Mouse (Mus musculus) regulatory T cell (primary cell): ENCODE measurements around the gene B230118H07Rik.
"Not testable (repeated sequence)": the region's sequence is repeated elsewhere in the genome, so short reads cannot be mapped to it uniquely, and the experiment has no call there.

Source experiments
- in situ Hi-C: fragments of 300-600 bp; cut with MboI, MseI; formaldehyde crosslinking; loops from one replicate; pipeline ENCODE4 v1.15.1; 2025; ENCODE audit warnings: high pct_unique_total_duplicates

The B230118H07Rik gene

DNA sequence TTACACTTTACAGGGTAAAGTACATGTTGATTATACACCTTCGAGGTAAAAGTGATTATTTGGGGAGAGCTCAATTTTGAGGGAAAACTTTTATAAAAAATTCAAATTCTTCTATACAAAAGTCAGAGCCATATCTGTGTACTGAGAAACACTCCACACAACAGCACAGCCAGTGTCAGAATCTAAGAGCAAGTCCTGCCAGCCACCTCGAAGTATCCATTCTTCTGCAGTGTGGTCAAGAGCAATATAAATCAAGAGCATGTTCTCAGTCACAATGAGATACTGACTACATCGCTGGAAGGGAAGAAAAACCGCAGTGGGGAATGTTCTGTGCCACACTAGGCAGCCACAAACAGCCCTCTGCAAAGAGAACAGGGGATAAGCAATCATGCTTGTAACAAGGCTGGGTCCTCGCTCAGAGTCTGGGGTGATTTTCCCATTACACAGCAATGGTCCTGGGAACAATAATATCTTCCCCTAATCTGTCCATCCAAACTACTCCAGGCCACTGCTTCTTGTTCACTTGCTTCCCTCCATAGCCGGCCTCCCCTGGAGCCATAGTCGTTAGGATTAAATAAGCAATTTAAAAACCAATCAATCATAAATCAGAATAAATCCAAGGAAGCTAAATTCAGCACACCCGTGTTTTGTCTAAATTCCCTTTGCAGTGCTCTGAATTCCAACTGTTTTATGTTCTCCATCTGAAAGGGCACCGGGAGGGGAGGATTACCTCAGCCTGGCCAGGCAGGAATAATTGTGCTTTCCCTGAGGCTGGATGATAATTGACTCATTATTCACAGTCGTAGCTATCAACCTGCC, 57.1 kb downstream of the B230118H07Rik start:
- in situ Hi-C loops = no loop called here

DNA sequence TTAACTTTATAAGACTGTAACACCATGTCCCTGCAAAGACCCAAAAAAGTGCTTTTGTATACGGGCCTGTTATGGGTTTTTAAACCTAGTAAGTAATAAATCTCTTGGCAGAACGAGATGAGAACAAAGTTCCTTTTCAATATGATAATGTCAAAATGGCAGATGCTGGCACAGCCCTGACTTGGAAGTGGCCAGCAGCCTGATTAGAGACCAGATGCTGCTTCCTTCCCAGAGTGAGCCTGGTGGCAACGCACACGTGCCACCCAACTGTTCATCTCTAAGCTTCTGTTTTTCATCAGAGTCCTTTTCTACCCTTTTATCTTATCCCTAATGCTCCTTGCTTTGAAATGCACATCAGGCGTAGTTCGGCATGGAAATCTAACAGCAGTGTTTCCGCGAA, 58.0 kb downstream of the B230118H07Rik start:
- in situ Hi-C loops = no loop called here

DNA sequence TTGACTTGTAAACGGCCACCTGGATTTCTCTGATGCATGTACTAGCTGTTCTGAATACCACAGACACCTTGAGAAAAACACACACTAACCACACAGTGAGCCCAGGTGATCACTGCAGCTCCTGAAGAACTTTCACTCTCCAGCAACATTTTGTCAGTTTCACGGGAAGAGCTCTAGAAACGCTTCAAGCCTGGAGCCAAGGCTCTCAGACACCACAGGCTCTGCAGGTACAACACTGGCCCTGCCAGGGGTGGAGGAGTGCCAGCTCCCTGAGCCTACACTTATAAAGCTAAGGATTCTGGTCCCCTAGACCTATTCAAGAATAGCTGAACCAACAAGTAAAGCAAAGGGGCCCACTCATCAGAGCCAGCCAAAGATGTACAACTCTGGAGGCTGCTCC, 67.9 kb downstream of the B230118H07Rik start:
- in situ Hi-C loops = no loop called here

DNA sequence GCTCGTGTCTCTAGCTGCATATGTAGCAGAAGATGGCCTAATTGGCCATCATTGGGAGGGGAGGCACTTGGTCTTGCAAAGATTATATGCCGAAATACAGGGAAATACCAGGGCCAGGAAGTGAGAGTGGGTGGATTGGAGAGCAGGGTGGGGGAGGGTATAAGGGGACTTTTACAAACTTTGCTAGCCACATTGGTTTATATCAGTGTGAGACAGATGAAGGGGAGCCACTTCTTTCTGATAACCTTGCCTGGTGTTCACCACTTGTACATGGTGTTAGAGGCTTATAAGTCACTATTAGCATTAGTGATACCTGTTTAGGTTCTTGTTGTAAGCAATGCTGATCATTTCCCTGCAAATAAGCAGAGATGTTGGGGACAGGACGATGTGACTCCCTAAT, 68.4 kb downstream of the B230118H07Rik start:
- in situ Hi-C loops = no loop called here

DNA sequence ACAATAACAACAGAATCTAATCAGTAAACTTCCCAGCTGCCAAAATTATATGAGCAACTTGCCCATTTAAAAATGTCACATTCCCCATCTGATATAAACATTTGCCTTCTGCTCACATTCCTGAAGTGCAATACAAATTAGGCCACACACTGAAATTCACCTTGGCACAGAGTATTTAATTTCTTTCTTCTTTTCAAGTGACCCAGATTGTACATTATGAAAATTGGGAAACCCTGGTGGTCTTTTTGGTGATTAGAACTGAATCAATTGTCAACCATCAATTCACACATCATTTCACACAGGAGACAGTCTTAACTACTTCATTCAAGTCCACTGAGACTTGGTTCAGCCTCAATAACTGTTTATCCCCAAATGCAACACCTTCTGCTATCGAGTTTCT, 68.9 kb downstream of the B230118H07Rik start:
- in situ Hi-C loops = no loop called here

DNA sequence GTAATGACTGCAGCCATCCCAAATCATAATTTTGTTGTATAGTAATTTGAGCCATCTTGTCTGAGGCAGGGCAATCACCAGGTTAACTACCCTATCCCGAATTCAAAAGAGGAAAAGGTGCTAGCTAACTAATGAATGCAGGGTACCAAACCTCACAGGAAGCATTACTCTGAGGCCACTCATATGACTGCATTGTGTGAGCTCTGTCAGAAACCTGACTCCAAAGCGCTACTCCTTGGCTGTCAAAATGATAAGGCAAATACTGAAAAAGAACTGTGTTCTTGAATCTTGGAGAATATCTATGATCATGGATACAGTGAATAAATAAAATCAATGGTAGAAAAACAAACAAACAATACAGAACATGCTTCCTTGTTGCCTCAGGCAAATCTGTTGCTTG, 69.3 kb downstream of the B230118H07Rik start:
- in situ Hi-C loops = no loop called here

DNA sequence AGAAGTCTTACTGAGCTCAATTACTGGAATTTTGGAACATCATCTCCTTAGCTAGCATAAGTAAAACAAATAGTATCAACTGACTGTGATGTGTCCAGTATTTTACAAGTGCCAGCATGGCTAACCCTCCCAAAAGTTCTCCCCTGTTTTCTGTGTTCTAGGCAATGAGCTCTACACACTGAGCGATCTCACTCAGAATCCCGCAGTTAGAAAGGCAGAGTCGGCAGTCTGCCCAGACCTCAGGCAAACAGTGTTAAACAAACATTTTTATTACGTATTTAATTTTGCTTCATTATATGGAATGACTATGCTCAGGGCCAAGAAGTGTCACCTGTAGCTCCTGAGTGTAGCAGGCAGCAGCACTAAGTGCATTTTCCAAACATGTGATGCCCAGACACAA, 72.1 kb downstream of the B230118H07Rik start:
- in situ Hi-C loops = no loop called here

DNA sequence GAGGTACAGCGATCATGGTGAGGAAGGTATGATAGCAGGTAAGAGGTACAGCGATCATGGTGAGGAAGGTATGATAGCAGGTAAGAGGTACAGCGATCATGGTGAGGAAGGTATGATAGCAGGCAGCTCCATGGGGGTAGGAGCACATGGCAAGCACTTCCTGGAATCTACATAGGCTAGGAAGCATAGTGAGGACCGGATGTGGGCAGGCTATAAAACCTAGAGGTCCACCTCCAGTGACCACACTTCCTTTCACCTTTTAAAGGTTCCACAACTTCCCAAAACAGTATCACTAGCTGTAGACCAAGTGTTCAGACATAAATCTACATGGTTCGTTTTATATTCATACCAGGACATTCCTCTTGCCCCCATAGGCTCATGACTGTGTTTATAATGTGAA, 80.1 kb downstream of the B230118H07Rik start:
- in situ Hi-C loops = no loop called here

DNA sequence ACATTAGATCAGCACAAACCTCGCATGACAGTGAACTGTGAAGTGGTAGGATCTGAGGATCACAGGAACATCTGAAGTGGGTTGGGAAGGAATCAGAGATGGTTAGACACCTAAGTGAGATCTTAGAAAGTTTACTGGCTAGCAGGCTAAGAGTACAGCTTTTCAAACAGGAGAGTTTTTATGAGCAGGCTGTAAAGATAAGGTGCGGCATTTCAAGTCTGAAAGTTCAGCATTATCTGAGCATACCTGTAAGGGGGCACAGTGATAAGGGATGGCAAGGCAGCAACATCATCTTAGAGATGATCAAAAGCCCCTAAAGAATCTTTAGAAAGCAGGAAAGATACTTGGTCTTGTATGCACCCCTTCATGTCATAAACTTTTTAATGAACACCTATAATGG, 81.8 kb downstream of the B230118H07Rik start:
- in situ Hi-C loops = no loop called here

DNA sequence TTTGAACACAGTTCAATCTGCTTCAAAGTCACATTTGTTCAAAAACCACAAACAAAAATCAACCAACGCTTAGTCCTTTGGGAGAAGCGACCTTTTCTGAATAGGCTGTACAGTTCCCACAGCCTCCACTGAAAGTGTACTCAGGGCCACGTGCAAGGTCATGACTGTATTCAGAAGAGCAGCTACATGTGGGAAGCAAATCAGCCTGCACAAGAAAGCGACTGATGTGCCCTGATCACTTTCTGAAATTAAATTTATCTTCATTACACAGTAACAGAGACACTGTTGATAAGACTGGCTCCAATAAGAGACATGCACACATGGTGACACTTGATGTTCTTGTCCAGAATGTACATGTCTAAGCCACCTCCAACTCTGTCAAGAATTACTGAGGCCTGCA, 85.6 kb downstream of the B230118H07Rik start:
- in situ Hi-C loops = no loop called here

DNA sequence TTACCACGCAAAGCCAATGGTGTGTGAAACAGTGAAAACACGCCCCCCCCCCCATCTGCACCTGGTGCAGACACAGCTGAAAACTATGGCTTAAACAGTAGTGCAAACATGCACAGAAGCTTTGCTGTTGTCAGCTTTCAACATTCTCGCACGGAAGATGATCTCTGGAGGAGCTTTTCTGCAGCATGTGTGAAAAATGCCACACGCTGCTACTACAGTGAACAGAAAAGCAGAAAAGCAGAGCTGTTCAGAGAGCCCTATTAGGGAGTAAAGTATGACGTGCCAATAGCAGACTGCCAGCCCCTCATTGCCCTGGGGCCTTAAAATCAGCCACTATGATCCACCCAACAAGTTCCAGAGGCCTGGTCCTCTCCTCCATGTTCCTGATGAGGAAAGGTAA, 86.1 kb downstream of the B230118H07Rik start:
- in situ Hi-C loops = no loop called here

DNA sequence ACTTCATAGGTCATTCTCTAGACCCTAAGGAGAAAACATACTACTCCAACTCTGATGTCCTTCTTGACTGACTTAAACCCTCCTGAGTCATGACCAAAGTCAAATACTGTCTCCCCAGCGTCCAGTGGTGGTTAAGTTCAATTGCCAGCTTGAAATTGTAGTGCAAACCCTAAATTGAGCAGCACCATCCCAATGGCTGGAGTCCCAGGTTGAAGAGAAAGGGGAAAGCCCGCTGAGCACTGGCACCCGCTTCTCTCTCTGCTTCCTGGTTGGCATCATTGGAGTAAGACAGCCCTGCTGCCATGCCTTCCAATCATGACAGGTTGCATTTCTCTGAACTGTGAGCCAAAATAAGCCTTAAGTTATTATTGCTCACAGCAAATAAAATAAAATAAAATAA, 89.9 kb downstream of the B230118H07Rik start:
- in situ Hi-C loops = no loop called here

DNA sequence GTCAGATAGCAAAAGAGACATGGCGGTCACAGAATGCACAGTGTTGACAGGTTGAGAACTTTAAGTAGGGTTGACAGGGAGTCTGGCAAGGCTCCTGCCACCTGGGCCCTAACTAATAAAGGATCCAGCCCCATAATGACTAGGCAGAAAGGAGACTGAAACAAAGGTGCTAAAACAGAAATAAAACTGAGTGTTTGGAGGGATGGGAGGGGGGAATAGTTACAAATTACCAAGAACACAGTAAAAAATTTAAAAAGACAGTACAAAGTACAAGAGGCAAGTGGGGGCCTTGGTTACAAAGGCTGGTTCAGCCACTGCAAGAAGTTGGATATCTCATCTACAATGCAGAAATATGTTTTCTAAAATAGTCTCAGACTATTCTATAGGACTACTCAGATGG, 93.4 kb downstream of the B230118H07Rik start:
- in situ Hi-C loops = no loop called here

DNA sequence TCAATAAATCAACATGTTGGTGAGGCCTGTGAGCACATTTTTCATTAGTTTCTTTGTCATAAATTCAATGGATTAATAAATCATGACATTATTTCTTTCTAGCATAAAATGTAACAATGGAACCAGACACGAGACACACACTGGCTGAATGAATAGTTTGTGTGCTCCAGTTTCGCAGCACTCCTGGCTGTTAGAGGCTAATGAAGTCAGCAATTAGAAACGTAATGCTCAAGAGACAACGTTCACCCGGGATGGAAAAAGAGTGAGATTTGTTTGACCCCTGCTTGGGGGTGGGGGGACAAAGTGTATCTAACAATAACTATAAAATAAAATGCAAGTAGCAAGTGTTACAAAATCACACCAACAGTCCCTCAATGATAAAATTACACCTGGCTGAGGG, 95.5 kb downstream of the B230118H07Rik start:
- in situ Hi-C loops = no loop called here

DNA sequence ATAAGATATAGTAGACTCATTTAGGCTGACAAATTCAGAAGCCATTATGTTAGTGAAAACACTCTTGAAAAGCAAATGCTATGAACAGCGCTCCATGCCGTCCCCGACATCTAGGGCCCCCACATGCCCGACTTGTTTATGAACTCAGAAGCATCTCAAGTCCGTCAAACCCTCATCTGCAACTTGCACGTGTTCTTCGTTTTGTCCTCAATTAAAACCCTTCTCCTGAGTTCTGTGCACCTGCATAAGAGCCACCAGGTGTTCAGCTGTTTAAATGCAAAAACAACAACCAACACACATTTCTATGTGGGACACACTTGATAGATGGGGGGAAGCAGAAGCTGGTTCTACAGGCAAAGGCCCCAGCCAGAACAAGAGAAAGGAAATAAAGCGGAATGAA, 97.0 kb downstream of the B230118H07Rik start:
- in situ Hi-C loops = no loop called here

DNA sequence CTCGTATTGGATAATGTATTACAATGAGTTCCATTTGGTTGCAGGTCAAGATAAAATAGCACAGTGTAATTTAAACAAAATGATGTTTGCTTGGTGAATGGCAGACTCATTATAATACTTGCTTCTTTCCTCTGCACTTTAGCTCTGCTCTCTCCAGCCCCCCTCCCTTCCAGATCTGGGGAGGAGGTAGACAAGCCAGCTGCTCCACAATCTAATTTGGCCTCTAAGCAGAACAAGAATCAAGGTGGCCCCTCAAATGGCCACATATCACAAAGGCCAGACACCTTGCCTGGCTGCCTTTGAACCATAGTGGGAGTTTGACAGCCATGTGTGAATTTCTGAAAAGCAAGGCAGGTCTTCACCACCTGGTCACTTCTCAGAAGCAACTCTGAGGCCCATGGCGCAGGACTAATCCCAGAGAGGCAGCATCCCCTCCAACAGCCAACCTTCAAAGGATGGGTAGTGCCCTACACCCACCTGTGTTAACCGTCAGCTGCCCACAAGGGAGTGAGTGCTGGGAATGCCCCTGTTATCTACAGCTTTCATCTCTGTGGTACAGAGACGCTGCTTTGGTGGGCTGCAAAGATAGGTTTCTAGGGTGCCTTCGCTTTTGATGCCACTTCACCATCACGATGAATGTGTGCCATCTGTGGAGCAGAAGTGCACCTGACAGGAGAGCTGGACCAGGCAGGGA, 98.2 kb downstream of the B230118H07Rik start:
- in situ Hi-C loops = no loop called here

DNA sequence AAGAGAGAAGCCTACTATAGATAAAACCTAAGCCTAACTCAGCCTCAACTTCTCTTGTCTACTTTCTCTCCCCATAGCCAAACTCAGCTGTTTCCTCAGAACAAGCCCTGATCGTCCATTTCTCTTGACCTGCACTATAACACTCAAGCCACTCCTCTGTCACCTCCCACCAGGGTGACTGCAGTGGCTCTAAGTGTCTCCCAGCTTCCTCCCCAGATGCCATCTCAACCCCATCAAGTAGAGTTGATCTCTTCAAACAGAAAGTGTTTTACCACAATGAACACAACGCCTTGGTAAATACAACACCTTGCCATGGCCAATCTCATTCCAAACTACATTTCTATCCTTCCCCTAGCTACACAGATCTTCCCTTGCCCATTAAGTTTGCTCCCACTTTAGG, 99.2 kb downstream of the B230118H07Rik start:
- in situ Hi-C loops = no loop called here

DNA sequence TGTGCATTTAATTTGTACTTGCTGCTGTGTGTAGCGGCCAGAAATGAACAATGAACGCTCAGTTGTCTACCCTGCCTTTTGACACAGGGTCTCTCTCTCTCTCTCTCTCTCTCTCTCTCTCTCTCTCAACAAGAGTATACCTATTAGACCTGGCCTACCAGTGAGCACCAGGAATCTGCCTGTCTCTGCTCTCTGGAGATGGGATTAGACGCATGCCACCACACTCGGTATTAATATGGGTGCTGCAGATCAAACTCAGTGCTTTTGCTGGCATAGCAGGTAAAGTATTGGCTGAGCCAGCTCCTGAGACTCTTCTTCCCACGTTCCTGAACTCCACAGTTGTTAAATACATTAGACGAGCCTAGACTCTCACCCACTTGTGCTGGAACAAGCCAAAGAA, 100.5 kb downstream of the B230118H07Rik start:
- in situ Hi-C loops = no loop called here

DNA sequence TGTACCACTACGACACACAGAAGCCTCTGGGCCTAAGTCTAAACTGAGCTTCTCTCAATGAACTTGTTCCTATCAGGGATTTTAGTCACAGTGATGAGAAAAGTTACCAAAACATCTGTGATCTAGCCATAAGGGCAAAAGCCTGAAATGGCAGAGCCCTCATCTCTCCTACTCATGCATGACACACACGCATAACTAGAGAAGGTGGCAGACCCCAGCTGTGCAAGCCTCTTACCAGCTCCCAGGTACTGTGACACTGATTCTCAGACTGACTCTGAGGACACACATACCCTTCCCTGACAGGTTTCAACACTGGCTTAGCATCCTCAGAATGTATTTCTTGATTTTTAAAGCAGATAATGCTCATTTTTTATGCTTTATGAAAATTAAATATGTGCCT, 103.7 kb downstream of the B230118H07Rik start:
- in situ Hi-C loops = no loop called here

DNA sequence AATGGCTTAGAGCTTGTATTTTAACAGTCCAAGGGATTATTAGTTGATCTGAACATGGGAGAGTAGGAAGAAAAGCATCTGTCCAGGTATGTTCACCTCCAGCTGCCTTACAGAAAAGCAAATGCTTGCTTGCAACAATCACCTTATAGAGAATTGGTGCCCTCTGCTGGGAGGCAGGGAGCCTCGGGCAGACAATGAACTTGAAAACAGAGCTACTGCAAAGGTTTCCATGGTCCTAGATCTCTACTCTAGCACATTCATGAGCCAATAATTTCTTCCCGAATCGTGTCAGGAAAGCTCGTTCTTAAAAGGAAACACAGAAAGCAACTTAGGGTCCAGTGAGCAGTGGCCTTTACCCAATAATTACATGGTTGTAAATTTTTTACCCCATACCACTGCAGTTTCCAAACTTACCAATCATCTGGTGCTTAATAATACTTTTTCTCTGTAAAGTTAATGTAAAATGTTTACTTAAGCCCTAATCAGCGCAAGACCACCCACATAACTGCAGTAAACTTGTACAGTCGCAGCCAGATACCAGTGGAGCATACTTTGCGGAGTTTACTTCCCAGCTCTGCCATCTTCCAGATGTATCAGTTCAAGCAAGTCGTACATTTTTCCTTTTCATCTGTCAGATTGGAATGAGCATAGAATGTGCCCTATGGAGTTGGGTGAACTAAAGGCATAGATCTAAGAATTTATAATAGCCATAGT, 105.5 kb downstream of the B230118H07Rik start:
- in situ Hi-C loops = no loop called here

DNA sequence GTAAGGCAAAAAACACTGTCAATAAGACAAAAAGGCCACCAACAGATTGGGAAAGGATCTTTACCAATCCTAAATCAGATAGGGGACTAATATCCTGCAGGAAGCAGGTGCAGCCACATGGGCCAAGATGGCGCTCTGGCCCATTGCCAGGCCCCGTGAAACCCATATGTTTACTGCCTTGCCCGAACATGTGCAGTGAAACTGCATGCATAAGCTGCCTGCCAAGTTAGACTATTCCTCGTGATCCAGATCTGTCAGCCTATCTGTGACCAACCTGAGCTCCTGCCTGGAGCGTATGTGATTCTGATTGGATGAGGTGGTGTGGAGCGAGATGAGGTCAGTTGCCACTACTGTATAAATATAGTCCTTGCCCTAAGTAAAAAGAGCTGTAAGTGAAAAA, 112.4 kb downstream of the B230118H07Rik start:
- in situ Hi-C loops = not testable (repeated sequence)

DNA sequence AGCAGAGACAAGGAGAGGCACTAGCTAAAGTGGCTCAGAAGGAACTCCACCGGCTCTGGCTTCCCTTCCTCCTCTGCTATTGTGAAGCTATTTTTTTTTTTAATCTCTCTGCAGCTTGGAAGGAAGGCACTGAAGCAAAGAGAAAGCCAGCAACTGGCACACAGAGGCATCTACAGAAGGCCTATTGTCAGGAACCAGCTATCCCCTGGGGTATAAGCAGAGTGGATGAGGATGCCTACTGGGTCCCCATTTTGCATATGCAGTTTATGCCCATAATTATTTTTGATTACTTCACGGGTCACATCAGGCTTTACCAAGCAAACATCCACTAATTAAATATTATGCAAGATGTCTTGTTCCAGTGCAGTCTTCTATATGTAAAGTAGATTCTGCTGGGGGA, 115.6 kb downstream of the B230118H07Rik start:
- in situ Hi-C loops = no loop called here
